Mouse (Mus musculus) spleen, postnatal 36 days (tissue): Measurements from ENCODE around the gene Ftl1.
"Not testable (repeated sequence)": the region's sequence is repeated elsewhere in the genome, so short reads cannot be mapped to it uniquely, and the experiment has no call there.

Source experiments
- DNase-seq, 2 experiments: peaks; one replicate each; pipeline ENCODE4 v3.0.0; 2022; ENCODE audit warnings: low spot score in 2 of 2, mixed read lengths in 1 of 2

The Ftl1 gene

DNA sequence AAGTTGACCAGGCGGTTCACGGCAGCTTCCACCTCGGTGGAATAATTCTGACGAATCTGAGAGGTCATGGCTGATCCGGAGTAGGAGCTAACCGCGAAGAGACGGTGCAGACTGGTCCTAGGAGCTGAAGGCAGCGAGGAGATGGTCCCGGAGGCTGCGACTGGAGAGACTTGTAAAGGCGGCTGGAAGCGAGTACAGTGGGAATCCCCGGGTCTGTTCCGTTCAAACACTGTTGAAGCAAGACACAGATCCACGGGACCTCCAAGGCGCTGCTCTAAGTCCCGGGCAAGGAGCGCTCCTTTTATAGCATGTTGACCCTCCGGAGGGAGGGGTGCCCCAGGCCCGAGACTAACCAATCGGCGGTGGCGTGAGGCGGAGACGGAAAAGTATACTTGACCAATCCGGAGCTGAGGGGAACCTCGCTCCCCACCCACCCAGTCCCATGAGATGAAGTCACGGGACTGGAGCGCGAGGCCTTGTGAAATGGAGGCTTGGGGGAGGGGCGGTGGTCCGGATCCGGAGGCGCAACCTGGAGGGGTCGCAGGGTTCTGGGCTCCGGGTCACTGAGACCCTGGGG, at the start of gene Ftl1:
Gene Ftl1 (minus strand): TSS at position 321 of the 577 bp plus-strand sequence.
- DNase-seq = peak; percentile 98 to 99

DNA sequence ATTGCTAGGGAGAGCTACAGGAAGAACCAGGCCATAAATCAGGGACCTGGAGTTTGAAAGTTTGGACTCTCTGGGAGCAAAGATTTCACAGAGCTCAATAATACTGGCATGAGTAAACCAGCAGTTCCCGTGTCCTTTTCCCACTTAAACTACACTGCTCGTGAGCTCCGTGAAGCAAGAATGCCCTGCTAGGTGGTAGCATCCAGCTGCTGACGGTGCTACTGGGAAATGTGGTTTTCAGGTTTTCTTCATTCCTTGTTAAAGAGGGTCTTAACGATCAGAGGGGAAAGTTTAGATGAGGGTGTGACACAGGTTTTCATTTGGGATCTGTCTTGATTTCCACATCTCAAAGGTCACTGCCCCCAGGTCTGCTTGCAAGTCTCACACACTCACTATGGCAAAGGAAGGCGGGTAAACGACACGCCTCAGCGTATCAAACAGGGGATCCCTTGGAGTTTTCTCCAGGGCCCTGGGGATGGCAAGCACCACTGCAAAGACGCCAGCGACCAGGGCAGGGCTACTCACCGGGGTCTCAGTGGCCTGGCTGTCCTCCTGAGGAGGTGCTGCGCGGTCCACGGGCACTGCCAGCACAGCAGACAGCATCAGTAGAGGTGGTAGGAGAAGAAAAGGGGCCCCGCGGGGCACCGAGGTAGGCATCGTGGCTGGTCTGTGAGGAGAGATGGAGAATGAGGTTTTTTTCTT, 49.6 kb upstream of the Ftl1 start:
- DNase-seq = no peak

DNA sequence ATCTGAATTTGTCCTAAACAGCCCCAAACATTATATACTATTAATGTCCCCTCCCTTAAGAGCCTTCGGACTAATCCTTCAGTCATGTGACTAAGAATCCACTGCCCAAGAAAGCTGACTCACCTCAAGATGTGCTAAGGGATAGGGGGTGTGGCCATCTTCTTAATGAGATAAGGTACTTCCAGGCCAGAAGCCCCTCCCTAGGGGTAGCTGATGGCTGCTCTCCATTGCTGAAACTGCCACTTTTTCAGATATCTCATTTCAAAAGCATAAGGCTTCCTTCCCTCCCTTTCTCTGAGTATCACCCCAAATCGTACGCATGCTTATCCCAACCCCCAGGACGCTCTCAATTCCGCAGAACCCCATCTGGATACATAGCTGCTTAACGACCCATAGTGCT, 48.9 kb upstream of the Ftl1 start:
- DNase-seq = peak; percentile 56 to 82

DNA sequence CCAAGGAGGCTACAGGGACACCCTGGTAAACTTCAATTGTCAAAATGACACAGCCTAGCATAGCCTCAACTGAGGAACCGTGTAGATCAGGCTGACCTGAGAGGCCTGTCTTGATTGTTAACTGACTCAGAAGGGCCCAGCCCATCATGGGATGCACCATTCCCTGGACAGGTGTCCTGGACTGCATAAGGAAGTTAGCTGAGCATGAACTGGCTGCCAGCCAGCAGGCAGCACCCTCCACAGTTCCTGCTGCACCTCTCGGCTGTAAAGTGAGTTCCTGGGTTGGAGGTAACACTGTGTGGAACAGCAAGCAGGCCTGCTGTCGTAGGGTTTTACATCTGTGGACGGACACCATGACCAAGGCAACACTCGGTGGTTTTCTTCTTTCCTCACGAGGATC, 47.9 kb upstream of the Ftl1 start:
- no peak for DNase-seq

DNA sequence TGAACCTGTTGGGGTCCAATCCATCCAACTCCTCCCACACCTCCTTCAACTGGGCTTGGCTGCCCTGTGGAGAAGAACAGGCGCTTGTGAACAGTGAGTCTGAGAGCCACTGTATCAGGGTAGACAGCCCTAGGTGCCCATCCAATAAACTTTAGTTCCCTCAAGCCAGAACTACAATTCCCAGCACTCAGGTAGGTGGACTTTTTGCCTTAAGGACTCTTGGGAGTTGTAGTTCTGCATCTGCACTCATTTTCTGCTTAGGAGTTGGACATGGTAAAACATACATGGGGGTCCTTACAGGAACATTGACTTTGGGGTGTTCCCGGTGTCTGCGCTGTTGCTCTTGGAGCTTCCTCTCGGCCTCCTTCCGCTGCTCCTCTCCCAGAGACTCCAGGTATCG, 38.7 kb upstream of the Ftl1 start:
- DNase-seq = no peak

DNA sequence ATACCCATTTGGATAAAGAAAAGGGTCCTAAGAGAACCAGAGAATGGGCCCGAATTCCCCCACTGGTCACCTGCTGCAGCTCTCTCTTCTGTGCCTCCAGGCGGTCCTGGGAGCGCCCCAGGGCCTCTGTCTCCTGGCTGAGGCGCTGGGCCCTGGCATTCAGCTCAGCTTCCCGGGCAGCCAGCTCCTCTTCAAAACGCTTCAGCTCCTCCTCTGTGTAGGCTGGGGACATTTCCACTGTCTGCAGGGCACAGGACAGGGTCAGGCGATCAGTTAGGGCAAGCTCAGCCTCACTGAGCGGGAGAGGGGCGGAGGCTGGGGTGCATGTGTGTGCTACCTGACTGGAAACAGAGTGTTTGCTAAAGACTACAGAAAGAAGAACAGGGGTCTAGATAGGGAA, 34.9 kb upstream of the Ftl1 start:
- DNase-seq = no peak

DNA sequence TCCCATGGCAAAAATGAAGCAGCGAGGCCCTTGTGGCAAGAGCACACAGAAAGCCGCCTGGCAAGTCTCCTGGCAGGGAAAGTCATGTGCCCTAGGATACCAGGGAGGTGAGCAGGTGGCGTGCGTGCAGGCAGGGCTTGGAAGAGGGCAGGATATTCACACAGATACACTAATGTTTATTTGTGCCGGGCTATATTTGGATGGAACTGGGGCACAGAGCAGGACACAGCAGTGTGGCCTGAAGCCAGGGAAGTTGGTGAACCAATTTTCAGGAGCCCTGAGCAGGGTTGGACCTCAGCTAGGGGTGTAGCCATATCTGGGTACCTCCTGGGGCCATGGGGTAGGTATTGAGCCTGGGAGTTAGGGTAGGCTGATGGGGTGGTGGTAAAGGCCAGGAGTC, 33.3 kb upstream of the Ftl1 start:
- no peak for DNase-seq

DNA sequence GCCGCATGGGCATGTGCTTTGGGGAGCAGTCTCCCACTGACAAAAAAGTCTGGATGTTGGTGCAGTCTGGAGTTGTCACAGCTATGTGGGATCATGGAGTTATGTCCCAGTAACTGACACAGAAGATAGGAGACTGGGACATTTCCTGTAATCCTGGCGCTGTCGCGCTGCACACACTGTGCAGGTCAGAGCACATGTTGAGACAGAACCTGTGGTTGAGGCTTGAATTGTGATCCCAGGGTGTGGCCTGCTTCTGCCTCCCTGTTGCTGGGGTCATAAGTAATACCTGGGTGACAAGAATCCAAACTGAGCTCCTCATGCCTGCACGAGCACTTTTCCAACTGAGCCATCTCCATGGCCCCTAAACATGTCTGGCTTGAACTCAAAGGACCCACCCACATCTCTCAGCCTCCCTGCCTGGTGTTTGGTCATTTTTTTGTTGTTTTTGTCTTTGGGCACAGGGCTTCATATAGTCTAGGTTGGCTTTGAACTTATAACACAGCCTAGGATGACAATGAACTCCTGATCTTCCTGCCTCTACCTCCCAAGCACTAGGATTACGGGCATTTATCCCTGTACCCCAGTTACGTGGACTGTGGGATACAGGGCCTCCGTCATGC, 32.7 kb upstream of the Ftl1 start:
- DNase-seq = no peak

DNA sequence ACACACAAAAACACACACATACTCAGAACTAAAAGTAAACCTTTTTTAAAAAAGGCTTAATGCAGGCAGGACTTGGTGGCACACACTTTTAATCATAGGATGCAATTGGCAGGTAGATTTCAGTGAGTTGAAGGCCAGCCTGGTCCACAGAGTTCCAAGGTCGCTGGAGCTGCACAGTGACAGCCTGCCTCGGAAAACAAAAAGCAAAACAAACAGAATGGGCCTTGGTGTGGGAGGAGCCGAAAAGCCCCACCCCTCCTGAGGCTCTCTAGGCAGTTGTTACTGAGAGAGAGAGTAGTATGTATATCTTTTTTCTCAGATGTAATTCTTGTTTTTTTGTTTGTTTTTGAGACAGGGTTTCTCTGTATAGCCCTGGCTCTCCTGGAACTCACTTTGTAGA, 31.6 kb upstream of the Ftl1 start:
- no peak for DNase-seq

DNA sequence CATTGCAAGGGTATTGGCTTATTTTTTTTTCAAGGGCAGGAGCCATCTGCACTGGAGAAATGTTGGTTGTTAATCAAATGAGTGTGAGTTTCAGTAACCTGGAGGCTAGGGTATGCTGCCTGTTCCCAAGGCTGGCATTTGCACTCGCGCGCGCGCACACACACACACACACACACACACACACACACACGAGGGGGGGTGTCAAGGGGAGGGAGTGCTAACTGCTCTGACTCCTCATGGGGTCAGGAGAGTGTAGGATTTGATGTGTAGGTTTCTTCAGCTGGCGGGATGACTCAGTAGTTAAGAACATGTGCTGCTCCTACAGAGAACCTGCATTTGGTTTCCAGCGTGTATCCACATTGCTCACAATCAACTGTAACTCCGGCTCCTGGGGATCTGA, 31.1 kb upstream of the Ftl1 start:
- DNase-seq = no peak

DNA sequence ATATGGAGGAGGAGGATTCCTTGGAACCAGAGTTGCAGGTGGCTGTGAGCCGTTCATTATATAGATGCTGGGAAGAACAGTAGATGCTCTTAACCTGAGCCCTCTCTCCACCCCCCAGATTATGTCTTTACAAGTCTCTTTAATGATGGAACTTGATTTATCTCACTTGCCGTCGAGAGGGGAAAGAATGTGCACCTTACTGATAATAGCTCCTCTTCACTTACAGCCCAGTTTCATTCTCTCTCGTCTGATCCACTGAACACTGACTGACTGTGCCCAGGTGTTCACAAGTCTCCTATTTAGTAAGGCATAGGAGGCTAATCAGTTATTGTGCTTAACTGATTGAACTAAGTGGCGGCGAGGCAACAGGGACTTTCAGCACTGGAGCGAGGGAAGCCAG, 29.9 kb upstream of the Ftl1 start:
- DNase-seq = no peak

DNA sequence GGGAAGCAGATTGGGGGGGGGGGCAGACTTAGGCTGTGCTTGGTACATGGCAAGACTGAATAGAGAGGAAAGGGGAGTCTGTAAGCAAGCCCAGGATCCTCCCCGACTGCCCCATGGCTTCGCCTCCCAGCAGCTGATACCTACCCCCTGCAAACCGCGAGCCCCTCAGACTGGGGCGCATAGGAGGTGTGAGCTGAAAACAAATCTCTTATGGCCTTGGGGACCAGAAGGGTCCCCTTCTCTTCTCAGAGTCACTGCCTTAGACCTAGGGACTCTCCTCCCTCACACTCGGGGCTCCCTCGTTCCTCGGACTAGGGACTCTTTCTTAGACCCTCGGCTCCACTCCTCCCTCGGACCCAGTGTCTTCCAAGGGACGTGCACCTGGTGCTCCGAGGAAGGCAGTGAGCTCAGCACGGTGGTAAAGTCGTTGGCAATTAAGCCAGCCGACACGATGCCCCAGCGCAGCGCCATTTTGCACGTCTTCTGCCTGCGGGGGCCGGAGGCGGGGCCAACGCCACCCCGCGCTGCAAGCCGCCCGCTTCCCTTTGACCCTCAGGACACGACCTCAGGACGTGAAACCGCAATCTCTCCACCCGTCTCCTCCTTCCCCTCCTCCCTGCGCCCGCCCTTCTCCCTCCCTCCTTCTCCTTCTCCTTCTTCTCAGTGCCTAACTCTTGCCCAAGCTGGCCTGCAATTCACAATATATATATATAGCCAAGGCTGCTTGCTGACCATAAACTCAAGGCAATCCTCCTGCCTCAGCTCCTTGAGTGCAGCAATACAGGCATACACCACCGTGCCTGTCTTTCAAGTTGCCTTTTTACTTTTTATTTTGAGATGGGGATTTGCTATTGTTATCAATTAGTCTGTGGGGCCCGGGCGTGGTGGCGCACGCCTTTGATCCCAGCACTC, 28.9 kb upstream of the Ftl1 start, which contains the start of gene Dhdh:
Gene Dhdh (minus strand): TSS at position 513 of the 912 bp plus-strand sequence.
- peak; percentile 57 to 59 for DNase-seq

DNA sequence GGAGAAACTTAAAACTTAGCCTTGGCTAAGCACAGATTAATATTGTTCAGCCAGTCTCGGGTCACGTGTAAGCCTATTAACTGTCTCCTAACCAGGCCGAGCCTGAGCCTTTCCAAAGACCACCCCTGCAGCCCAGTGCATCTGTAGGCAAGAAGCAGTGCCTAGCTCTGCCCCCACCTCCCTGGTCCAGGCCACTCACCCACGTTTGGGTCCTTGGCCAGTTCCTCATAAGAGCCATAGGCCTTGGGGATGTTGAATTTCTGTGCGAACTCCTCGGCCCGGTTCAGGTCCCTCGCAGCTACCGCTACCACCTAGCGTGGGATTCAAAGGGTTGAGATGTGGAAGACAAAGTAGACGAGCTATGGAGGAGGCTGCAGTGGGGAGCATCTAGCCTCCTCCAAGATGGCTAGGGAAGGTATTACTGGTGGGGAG, 28.2 kb upstream of the Ftl1 start:
- no peak for DNase-seq

DNA sequence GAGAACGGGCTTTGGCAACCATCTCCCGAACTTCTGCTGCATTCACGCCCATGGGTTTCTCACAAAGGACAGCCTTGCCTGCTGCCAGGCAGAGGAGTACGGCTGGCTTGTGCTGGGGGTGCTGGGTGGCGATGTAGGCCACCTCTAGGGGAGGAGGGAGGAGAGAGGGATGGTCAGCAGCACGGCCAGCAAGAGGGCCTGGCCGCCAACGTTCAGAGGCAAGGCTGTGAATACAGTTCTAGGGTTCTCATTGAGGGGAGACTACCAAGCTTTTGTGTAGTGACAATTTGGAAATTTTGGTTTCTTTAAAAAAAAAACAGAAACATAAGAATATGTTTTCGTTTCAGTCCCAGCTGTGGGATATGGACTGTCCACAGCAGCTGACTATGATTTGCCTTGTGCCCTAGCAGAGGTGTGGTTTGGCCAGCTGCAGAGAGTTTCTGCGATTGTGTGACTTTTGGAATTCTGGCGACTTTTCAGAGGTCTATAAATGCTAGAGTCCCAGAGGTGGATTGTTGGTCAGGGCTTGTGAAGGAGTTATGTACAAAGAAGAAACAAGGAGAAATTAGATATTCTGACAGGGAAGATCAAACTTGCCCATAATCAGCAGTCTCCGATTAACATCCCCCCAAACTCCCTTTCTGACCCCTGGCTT, 27.2 kb upstream of the Ftl1 start, which contains the start of gene Gm45808:
Gene Gm45808 (minus strand): TSS at position 51 of the 655 bp plus-strand sequence.
- DNase-seq = no peak

DNA sequence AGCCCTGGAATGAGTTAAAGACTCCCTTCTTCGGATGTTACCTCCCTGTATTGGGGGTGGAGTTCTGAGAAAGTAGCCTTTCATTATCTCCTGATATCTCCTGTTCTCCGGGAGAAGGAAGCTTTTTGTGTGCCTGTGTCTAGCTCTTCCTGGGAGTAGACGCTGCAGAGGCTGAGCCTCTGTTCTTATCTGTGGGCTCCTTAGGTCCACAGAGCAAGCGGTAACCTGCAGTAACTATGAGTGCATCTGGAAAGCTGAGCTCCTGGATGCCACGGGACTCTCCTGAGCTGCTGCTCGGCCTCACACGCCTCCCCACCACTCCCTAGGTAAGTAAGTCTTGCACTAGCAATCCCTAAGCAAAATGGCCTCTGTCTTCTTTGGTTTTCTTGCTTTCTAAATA, 26.5 kb upstream of the Ftl1 start:
- no peak for DNase-seq

DNA sequence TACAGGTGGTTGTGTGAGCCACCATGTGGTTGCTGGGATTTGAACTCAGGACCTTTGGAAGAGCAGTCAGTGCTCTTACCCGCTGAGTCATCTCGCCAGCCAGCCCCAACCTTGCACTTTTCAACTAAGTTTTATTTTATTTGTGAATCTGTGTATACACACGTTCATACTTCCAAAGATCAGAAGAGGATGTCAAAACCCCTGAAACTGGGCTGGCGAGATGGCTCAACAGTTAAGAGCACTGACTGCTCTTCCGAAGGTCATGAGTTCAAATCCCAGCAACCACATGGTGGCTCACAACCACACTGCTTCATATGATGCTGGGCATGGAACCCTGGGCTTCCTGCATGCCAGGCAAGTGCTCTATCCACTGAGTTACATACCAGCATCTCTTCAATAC, 25.3 kb upstream of the Ftl1 start:
- not testable (repeated sequence) for DNase-seq

DNA sequence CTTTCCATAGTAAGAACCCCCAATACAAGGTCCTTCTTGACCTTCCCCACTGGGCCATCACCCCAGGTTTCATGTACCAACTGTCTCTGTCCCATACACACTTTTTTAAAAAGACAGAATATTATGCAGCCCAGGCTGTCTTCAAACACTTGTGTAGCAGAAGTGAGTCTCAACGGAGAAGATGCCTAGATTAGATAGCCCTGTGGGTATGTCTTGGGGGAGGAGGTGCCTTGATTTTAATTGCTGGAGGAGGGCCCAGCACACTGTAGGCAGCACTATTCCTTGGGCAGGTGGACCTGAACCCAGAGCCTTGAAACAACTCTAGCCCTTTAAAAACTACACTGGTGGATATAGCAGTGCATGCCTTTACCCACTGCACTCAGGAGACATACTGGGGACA, 22.5 kb upstream of the Ftl1 start:
- DNase-seq = no peak

DNA sequence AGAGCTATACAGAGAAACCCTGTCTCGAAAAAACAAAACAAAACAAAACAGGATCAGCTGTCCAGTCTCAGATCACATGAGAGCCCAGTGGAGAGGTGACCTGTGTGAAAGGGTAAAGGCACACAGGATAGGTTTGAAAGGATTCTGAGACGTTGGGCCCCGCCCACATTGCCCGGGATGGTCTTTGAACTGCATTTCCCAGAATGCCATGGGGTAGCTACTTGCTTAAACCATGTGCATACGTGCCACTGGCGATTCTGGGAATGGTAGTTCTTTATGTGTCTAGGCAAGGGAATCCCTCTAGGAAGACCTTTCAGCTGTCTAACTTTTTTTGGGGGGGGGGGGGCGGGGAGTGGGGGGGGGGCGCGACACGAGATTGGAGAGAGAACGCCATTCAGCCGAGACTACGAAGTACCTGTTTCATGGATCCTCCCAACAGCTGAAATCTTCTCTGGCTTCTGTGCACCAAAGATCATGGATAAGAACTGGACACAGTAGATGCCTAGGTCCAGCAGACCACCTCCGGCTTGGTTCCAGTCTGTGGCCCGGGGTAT, 21.8 kb upstream of the Ftl1 start, which contains the start of gene Tulp2:
Gene Tulp2 (plus strand): TSS at position 504 of the 554 bp plus-strand sequence.
- peak; percentile 55 to 71 for DNase-seq

DNA sequence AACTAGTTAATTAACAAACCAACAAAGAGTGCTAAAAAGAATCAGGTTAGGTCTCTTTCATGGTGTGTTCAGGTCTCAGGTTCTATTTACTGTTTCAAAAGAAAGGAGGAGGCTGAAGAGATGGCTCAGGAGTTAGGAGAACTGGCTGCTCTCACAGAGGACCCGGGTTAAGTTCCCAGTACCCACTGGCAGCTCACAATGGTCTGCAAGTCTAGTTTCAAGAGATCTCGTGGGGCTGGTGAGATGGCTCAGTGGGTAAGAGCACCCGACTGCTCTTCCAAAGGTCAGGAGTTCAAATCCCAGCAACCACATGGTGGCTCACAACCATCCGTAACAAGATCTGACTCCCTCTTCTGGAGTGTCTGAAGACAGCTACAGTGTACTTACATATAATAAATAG, 20.6 kb upstream of the Ftl1 start:
- not testable (repeated sequence) for DNase-seq

DNA sequence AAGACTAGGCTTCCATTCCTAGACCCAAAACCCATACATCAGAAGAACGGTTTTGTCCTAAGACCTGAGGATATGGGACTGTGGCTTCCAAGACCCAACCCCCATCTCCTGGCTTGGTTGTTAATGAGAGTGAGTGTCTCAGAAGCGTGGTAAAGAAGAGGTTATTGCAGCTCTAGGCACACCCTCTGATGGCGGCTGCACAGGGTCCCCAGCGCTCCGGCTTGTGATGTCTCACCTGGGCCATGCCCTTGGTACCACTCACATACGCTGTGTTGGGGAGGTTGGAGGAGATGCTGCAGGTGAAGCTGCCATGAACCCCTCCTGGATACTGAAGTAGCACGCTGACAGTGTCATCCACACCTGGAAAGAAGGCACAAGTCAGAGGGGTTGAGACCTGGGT, 19.1 kb upstream of the Ftl1 start:
- DNase-seq = no peak

DNA sequence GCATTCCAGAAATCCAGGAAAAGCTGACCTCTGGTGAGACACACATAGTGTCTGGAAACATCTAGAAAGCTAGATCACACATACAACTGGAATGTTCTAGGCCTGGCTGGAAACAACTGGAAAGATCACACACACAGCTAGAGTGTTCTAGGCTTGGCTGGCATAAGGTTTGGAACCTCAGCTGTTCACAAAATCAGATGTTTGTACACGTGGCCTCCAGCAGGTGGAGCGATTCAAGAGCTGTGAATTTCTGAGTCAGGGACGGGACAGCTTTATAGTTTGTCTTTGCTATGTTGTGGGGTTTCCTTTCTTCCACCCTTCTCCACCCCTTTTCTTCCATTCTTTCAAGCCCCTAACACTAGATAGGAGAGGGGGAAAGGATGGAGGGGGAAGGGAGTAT, 17.3 kb upstream of the Ftl1 start:
- peak; percentile 47 to 54 for DNase-seq
